Mouse (Mus musculus) forebrain, embryonic 10.5 days (tissue): Measurements from ENCODE around the gene Ubl4b. TPM values are rescaled to one million over a fixed set of nuclear protein-coding genes. Genes with fewer than 3 reads are reported as not detected.

Experiments
- DNase-seq: peaks from one replicate; pipeline ENCODE4 v3.0.0-alpha.2; 2017; ENCODE audit warnings: low spot score; ENCODE audit errors: extremely low spot score
- H3K27ac ChIP-seq: fragments of 300-500 bp; sonication (generic); 2 replicates; pipeline ENCODE4 v1.5.1; 2016; ENCODE audit warnings: mild to moderate bottlenecking
- H3K27me3 ChIP-seq: fragments of 300-500 bp; sonication (generic); 2 replicates; pipeline ENCODE4 v1.6.1; 2016; ENCODE audit warnings: mild to moderate bottlenecking; ENCODE audit not compliant: poor library complexity, severe bottlenecking
- H3K36me3 ChIP-seq: fragments of 300-500 bp; sonication (generic); replicated peaks from 2 replicates; pipeline ENCODE4 v1.6.1; 2016; ENCODE audit warnings: mild to moderate bottlenecking, moderate library complexity
- H3K4me1 ChIP-seq: fragments of 300-500 bp; sonication (generic); 2 replicates; pipeline ENCODE4 v1.6.1; 2016
- H3K4me3 ChIP-seq: fragments of 300-500 bp; sonication (generic); 2 replicates; pipeline ENCODE4 v1.5.1; 2016; ENCODE audit warnings: mild to moderate bottlenecking, moderate library complexity
- H3K9me3 ChIP-seq: fragments of 300-500 bp; sonication (generic); 2 replicates; pipeline ENCODE4 v1.6.1; 2016; ENCODE audit warnings: mild to moderate bottlenecking, moderate library complexity
- WGBS: fragments of 180-500 bp; shearing (Covaris S2); methylation state at CpG from one replicate; pipeline ENCODE4 v1.1.7; 2016; 5-methylcytosine and 5-hydroxymethylcytosine counted together
- polyA plus RNA-seq: library from polyadenylated mRNA; unstranded; fragments of >200 nt; fragmentation: Nextera tagmentation; extraction: Ambion mirVana; gene quantifications from 2 replicates; pipeline ENCODE4 v1.2.1, GENCODE M21; 2016

Gene Ubl4b
- polyA plus RNA-seq, 1 experiment from 2014 or later, result 0.46 TPM

GRCm38 (mm10) chr3:107533532-107533931 is 21.3 kb downstream of the Ubl4b start:
- H3K4me1 ChIP-seq, result peaks cover 22% of the 10 kb centered on the region
- DNase-seq, result no peak
- 78% methylated on average over 4 of the region's 4 CpGs for WGBS
- no peak overlapping the region for H3K27ac ChIP-seq
- H3K36me3 ChIP-seq, result no peaks in the 10 kb centered on the region
- no peaks in the 10 kb centered on the region for H3K9me3 ChIP-seq
- no peak overlapping the region for H3K4me3 ChIP-seq
- peaks cover 31% of the 10 kb centered on the region for H3K27me3 ChIP-seq

GRCm38 (mm10) chr3:107530581-107530980 is 24.3 kb downstream of the Ubl4b start:
- H3K36me3 ChIP-seq, result no peaks in the 10 kb centered on the region
- no peak for DNase-seq
- peaks cover 14% of the 10 kb centered on the region for H3K4me1 ChIP-seq
- no peak overlapping the region for H3K4me3 ChIP-seq
- H3K27me3 ChIP-seq, result peaks cover 3% of the 10 kb centered on the region
- no peaks in the 10 kb centered on the region for H3K9me3 ChIP-seq
- no peak overlapping the region for H3K27ac ChIP-seq
- WGBS, result 90% methylated on average over 5 of the region's 5 CpGs

GRCm38 (mm10) chr3:107529182-107529581 is 25.7 kb downstream of the Ubl4b start:
- WGBS, result 81% methylated on average over 5 of the region's 5 CpGs

GRCm38 (mm10) chr3:107528401-107529118 is 26.3 kb downstream of the Ubl4b start:
- Histone ChIP-seq H3K36me3 (no peaks in the 10 kb centered on the region), H3K4me3 (peak overlapping the region; percentile 20; the same call in 1 of the 2 replicates), H3K4me1 (peaks cover 21% of the 10 kb centered on the region), H3K9me3 (no peaks in the 10 kb centered on the region), H3K27me3 (no peaks in the 10 kb centered on the region; the same call in 1 of the 2 replicates), H3K27ac (no peak overlapping the region)
- DNase-seq, result no peak
- 48% methylated on average over 9 of the region's 9 CpGs for WGBS

More at GRCm38 (mm10) chr3:107529182-107529581, 25.7 kb downstream of the Ubl4b start:
- no peak for DNase-seq
- peaks cover 20% of the 10 kb centered on the region for H3K4me1 ChIP-seq
- no peak overlapping the region for H3K27ac ChIP-seq
- no peaks in the 10 kb centered on the region for H3K9me3 ChIP-seq
- no peaks in the 10 kb centered on the region for H3K36me3 ChIP-seq
- H3K4me3 ChIP-seq, result no peak overlapping the region
- H3K27me3 ChIP-seq, result no peaks in the 10 kb centered on the region; the same call in 1 of the 2 replicates

- no peak overlapping the region for H3K4me3 ChIP-seq
- DNase-seq, result no peak
- peaks cover 21% of the 10 kb centered on the region for H3K4me1 ChIP-seq
- peaks cover 21% of the 10 kb centered on the region for H3K27me3 ChIP-seq
- H3K9me3 ChIP-seq, result no peaks in the 10 kb centered on the region
- no peak overlapping the region for H3K27ac ChIP-seq
- no peaks in the 10 kb centered on the region for H3K36me3 ChIP-seq
- WGBS, result 69% methylated on average over 6 of the region's 6 CpGs
These were observed 30.3 kb downstream of the Ubl4b start for GRCm38 (mm10) chr3:107524547-107524946.

GRCm38 (mm10) chr3:107520931-107521330 is 33.9 kb downstream of the Ubl4b start:
- Histone ChIP-seq H3K36me3 (no peaks in the 10 kb centered on the region), H3K9me3 (no peaks in the 10 kb centered on the region), H3K4me1 (peaks cover 25% of the 10 kb centered on the region), H3K27ac (no peak overlapping the region), H3K4me3 (no peak overlapping the region), H3K27me3 (peaks cover 57% of the 10 kb centered on the region)
- WGBS, result 81% methylated on average over 5 of the region's 5 CpGs
- DNase-seq, result no peak

- Histone ChIP-seq H3K27me3 (peaks cover 76% of the 10 kb centered on the region), H3K9me3 (no peaks in the 10 kb centered on the region), H3K27ac (peak within 1 kb of the TSS; percentile 85), H3K4me3 (peak within 1 kb of the TSS; percentile 71), H3K4me1 (peaks cover 28% of the 10 kb centered on the region), H3K36me3 (no peaks in the 10 kb centered on the region)
- WGBS, result under 1% methylated on average over 68 of the region's 68 CpGs
- peak; percentile 62 for DNase-seq
These were observed 37.2 kb downstream of the Ubl4b start, which contains the start of gene Slc6a17 for GRCm38 (mm10) chr3:107517631-107518108. Gene Slc6a17, minus strand, starts transcription at chr3:107518018.

- no peaks in the 10 kb centered on the region for H3K9me3 ChIP-seq
- H3K4me3 ChIP-seq, result peak overlapping the region; percentile 71
- H3K36me3 ChIP-seq, result no peaks in the 10 kb centered on the region
- H3K27me3 ChIP-seq, result peaks cover 76% of the 10 kb centered on the region
- WGBS, result 4% methylated on average over 55 of the region's 55 CpGs
- peaks cover 28% of the 10 kb centered on the region for H3K4me1 ChIP-seq
- peak overlapping the region; percentile 85 for H3K27ac ChIP-seq
- peak; percentile 78 for DNase-seq
These were observed 37.9 kb downstream of the Ubl4b start for GRCm38 (mm10) chr3:107516776-107517630.

GRCm38 (mm10) chr3:107515989-107516388 is 38.9 kb downstream of the Ubl4b start:
- DNase-seq, result no peak
- H3K27ac ChIP-seq, result no peak overlapping the region
- H3K36me3 ChIP-seq, result no peaks in the 10 kb centered on the region
- 60% methylated on average over 4 of the region's 4 CpGs for WGBS
- H3K27me3 ChIP-seq, result peaks cover 70% of the 10 kb centered on the region
- no peaks in the 10 kb centered on the region for H3K9me3 ChIP-seq
- peaks cover 28% of the 10 kb centered on the region for H3K4me1 ChIP-seq
- H3K4me3 ChIP-seq, result no peak overlapping the region

GRCm38 (mm10) chr3:107511416-107511815 is 43.5 kb downstream of the Ubl4b start:
- Histone ChIP-seq H3K4me1 (peaks cover 32% of the 10 kb centered on the region), H3K27me3 (peaks cover 24% of the 10 kb centered on the region)

GRCm38 (mm10) chr3:107508696-107509095 is 46.2 kb downstream of the Ubl4b start:
- Histone ChIP-seq H3K9me3 (no peaks in the 10 kb centered on the region), H3K4me1 (peaks cover 47% of the 10 kb centered on the region), H3K27me3 (peaks cover 5% of the 10 kb centered on the region; the same call in 1 of the 2 replicates), H3K36me3 (no peaks in the 10 kb centered on the region), H3K27ac (no peak overlapping the region), H3K4me3 (no peak overlapping the region)
- no peak for DNase-seq
- 86% methylated on average over 8 of the region's 8 CpGs for WGBS

More at GRCm38 (mm10) chr3:107511416-107511815, 43.5 kb downstream of the Ubl4b start:
- no peaks in the 10 kb centered on the region for H3K9me3 ChIP-seq
- H3K27ac ChIP-seq, result no peak overlapping the region
- no peak for DNase-seq
- no peaks in the 10 kb centered on the region for H3K36me3 ChIP-seq
- H3K4me3 ChIP-seq, result no peak overlapping the region
- 76% methylated on average over 3 of the region's 3 CpGs for WGBS

- Histone ChIP-seq H3K4me3 (no peak overlapping the region), H3K27me3 (no peaks in the 10 kb centered on the region), H3K9me3 (no peaks in the 10 kb centered on the region), H3K4me1 (peaks cover 45% of the 10 kb centered on the region), H3K27ac (no peak overlapping the region), H3K36me3 (no peaks in the 10 kb centered on the region)
- 73% methylated on average over 9 of the region's 9 CpGs for WGBS
- no peak for DNase-seq
These were observed 46.9 kb downstream of the Ubl4b start for GRCm38 (mm10) chr3:107507966-107508365.
